Mouse (Mus musculus) MEL (cell line): ENCODE data around the gene Ccdc32. TPM values are rescaled to one million over a fixed set of nuclear protein-coding genes. Genes with fewer than 3 reads are reported as not detected.

Source experiments
- DNase-seq: peaks from one replicate; pipeline ENCODE4 v3.0.0; 2011; ENCODE audit warnings: low read depth, low spot score
- H3K27ac ChIP-seq: 2 replicates; pipeline ENCODE4 v1.5.1; 2012; ENCODE audit warnings: low read depth, mild to moderate bottlenecking, control low read depth, low read length, moderate library complexity; ENCODE audit not compliant: control insufficient read depth
- H3K27me3 ChIP-seq, 2 experiments: fragments of 150-350 bp in 1 of 2; sonication (generic) in 1 of 2; 2 replicates each; pipeline ENCODE4 v1.6.1; 2012; ENCODE audit warnings: low read length in 2 of 2, mild to moderate bottlenecking in 2 of 2, improper control_type of control experiment in 1 of 2, moderate library complexity in 1 of 2; ENCODE audit not compliant: insufficient read depth in 2 of 2, control insufficient read depth in 1 of 2
- H3K36me3 ChIP-seq, 2 experiments: 2 replicates each; pipeline ENCODE4 v1.6.1; 2012 to 2014; ENCODE audit warnings: low read length in 2 of 2, improper control_type of control experiment in 1 of 2, inconsistent platforms in 1 of 2, mild to moderate bottlenecking in 1 of 2; ENCODE audit not compliant: insufficient read depth in 2 of 2, control insufficient read depth in 1 of 2
- H3K4me1 ChIP-seq, 2 experiments: fragments of 150-350 bp in 1 of 2; sonication (generic) in 1 of 2; 2 replicates each; pipeline ENCODE4 v1.6.1; 2012; ENCODE audit warnings: low read length in 2 of 2, improper control_type of control experiment in 1 of 2, mild to moderate bottlenecking in 1 of 2; ENCODE audit not compliant: insufficient read depth in 2 of 2, control insufficient read depth in 1 of 2
- H3K4me3 ChIP-seq, 2 experiments: fragments of 150-350 bp in 1 of 2; sonication (generic) in 1 of 2; 2 replicates each; pipeline ENCODE4 v1.5.1; 2012; ENCODE audit warnings: low read depth in 2 of 2, low read length in 2 of 2, mild to moderate bottlenecking in 2 of 2, moderate library complexity in 2 of 2, control low read depth in 1 of 2, improper control_type of control experiment in 1 of 2; ENCODE audit not compliant: control insufficient read depth in 1 of 2, insufficient read depth in 1 of 2
- H3K79me2 ChIP-seq: 2 replicates; pipeline ENCODE4 v1.6.1; 2012; ENCODE audit warnings: mild to moderate bottlenecking, low read length, moderate library complexity; ENCODE audit not compliant: control insufficient read depth, poor library complexity, insufficient read depth
- H3K9ac ChIP-seq: 2 replicates; pipeline ENCODE4 v1.6.1; 2012; ENCODE audit warnings: low read depth, mild to moderate bottlenecking, control low read depth, low read length, moderate library complexity; ENCODE audit not compliant: control insufficient read depth, poor library complexity, severe bottlenecking
- H3K9me3 ChIP-seq: fragments of 150-350 bp; sonication (generic); replicated peaks from 2 replicates; pipeline ENCODE4 v1.6.1; 2012; ENCODE audit warnings: mild to moderate bottlenecking, low read length, improper control_type of control experiment, moderate library complexity; ENCODE audit not compliant: insufficient read depth
- CHD2 ChIP-seq: IDR thresholded peaks from 2 replicates; pipeline ENCODE4 v1.6.1; 2011; ENCODE audit warnings: low read length, improper control_type of control experiment
- E2F4 ChIP-seq: IDR thresholded peaks from 2 replicates; pipeline ENCODE4 v1.6.1; 2011; ENCODE audit warnings: low read depth, low read length, improper control_type of control experiment, borderline replicate concordance
- ELF1 ChIP-seq: IDR thresholded peaks from 2 replicates; pipeline ENCODE4 v1.6.1; 2014; ENCODE audit warnings: low read depth, mild to moderate bottlenecking, inconsistent platforms, low read length, improper control_type of control experiment, moderate library complexity
- EP300 ChIP-seq, 2 experiments: IDR thresholded peaks; 2 replicates each; pipeline ENCODE4 v1.6.1; 2011; ENCODE audit warnings: improper control_type of control experiment in 2 of 2, low read length in 2 of 2, low read depth in 1 of 2, mild to moderate bottlenecking in 1 of 2
- ETS1 ChIP-seq: IDR thresholded peaks from 2 replicates; pipeline ENCODE4 v1.6.1; 2012; ENCODE audit warnings: low read depth, mild to moderate bottlenecking, inconsistent platforms, low read length, improper control_type of control experiment, moderate library complexity
- HCFC1 ChIP-seq: IDR thresholded peaks from 2 replicates; pipeline ENCODE4 v1.6.1; 2012; ENCODE audit warnings: low read depth, mild to moderate bottlenecking, inconsistent platforms, low read length, improper control_type of control experiment, moderate library complexity
- KAT2A ChIP-seq: conservative IDR thresholded peaks from 2 replicates; pipeline ENCODE4 v1.6.1; 2012; ENCODE audit warnings: low read depth, low read length, improper control_type of control experiment, inconsistent platforms
- MAFK ChIP-seq: IDR thresholded peaks from 2 replicates; pipeline ENCODE4 v1.6.1; 2011; ENCODE audit warnings: low read depth, mild to moderate bottlenecking, low read length, improper control_type of control experiment, borderline replicate concordance
- MYC ChIP-seq: IDR thresholded peaks from 2 replicates; pipeline ENCODE4 v1.6.1; 2011; ENCODE audit warnings: low read depth, mild to moderate bottlenecking, low read length, improper control_type of control experiment, moderate library complexity
- NELFE ChIP-seq: IDR thresholded peaks from 2 replicates; pipeline ENCODE4 v1.6.1; 2011; ENCODE audit warnings: low read depth, low read length, improper control_type of control experiment
- NRF1 ChIP-seq: IDR thresholded peaks from 2 replicates; pipeline ENCODE4 v1.6.1; 2014; ENCODE audit warnings: low read depth, mild to moderate bottlenecking, inconsistent platforms, low read length, improper control_type of control experiment, moderate library complexity; ENCODE audit not compliant: poor library complexity, insufficient read depth, severe bottlenecking
- POLR2A ChIP-seq, 2 experiments: IDR thresholded peaks; 2 replicates each; pipeline ENCODE4 v1.6.1; 2011 to 2012; ENCODE audit warnings: low read length in 2 of 2, mild to moderate bottlenecking in 2 of 2, control low read depth in 1 of 2, improper control_type of control experiment in 1 of 2, low read depth in 1 of 2, moderate library complexity in 1 of 2; ENCODE audit not compliant: control insufficient read depth in 1 of 2, insufficient read depth in 1 of 2, poor library complexity in 1 of 2
- POLR2AphosphoS2 ChIP-seq: IDR thresholded peaks from 2 replicates; pipeline ENCODE4 v1.6.1; 2011; ENCODE audit warnings: low read length, improper control_type of control experiment
- POLR2AphosphoS5 ChIP-seq: IDR thresholded peaks from 2 replicates; pipeline ENCODE4 v1.6.1; 2012; ENCODE audit warnings: low read depth, borderline replicate concordance, mild to moderate bottlenecking, inconsistent platforms, low read length, moderate library complexity, mixed read lengths
- RAD21 ChIP-seq: IDR thresholded peaks from 2 replicates; pipeline ENCODE4 v1.6.1; 2011; ENCODE audit warnings: mild to moderate bottlenecking, low read depth, low read length, improper control_type of control experiment
- RCOR1 ChIP-seq: IDR thresholded peaks from 2 replicates; pipeline ENCODE4 v1.6.1; 2012; ENCODE audit warnings: low read depth, mild to moderate bottlenecking, inconsistent platforms, low read length, improper control_type of control experiment
- SIN3A ChIP-seq: IDR thresholded peaks from 2 replicates; pipeline ENCODE4 v1.6.1; 2012; ENCODE audit warnings: low read length, improper control_type of control experiment, inconsistent platforms
- TAL1 ChIP-seq: IDR thresholded peaks from 2 replicates; pipeline ENCODE4 v1.6.1; 2012; ENCODE audit warnings: mild to moderate bottlenecking, inconsistent platforms, low read length, moderate library complexity, mixed read lengths
- TBP ChIP-seq: IDR thresholded peaks from 2 replicates; pipeline ENCODE4 v1.8.0; 2011; ENCODE audit warnings: low read depth, low read length, improper control_type of control experiment
- UBTF ChIP-seq: IDR thresholded peaks from 2 replicates; pipeline ENCODE4 v1.6.1; 2012; ENCODE audit warnings: low read depth, mild to moderate bottlenecking, inconsistent platforms, low read length, improper control_type of control experiment, moderate library complexity, borderline replicate concordance; ENCODE audit not compliant: insufficient read depth
- ZMIZ1 ChIP-seq: IDR thresholded peaks from 2 replicates; pipeline ENCODE4 v1.6.1; 2012; ENCODE audit warnings: low read depth, mild to moderate bottlenecking, inconsistent platforms, low read length, improper control_type of control experiment, moderate library complexity
- polyA plus RNA-seq, 2 experiments: library from polyadenylated mRNA; stranded (reverse) in 1 of 2; unstranded in 1 of 2; fragments of >175 nt in 1 of 2; fragments of >200 nt in 1 of 2; gene quantifications; 2 replicates each; pipeline versions ENCODE4 v1.2.1 to v1.2.4; 2012; ENCODE audit warnings: low replicate concordance in 2 of 2, low read depth in 1 of 2; ENCODE audit not compliant: insufficient read length in 2 of 2, insufficient read depth in 1 of 2, missing spikeins in 1 of 2
- total RNA-seq: library from RNA; depleted of rRNA; stranded (reverse); fragments of 300-350 nt; gene quantifications from 2 replicates; pipeline ENCODE4 v1.2.3, GENCODE M21; 2012

Ccdc32 gene
- total and polyA plus RNA-seq, 3 experiments = 15.0 to 18.7 TPM; not detected in 1

DNA sequence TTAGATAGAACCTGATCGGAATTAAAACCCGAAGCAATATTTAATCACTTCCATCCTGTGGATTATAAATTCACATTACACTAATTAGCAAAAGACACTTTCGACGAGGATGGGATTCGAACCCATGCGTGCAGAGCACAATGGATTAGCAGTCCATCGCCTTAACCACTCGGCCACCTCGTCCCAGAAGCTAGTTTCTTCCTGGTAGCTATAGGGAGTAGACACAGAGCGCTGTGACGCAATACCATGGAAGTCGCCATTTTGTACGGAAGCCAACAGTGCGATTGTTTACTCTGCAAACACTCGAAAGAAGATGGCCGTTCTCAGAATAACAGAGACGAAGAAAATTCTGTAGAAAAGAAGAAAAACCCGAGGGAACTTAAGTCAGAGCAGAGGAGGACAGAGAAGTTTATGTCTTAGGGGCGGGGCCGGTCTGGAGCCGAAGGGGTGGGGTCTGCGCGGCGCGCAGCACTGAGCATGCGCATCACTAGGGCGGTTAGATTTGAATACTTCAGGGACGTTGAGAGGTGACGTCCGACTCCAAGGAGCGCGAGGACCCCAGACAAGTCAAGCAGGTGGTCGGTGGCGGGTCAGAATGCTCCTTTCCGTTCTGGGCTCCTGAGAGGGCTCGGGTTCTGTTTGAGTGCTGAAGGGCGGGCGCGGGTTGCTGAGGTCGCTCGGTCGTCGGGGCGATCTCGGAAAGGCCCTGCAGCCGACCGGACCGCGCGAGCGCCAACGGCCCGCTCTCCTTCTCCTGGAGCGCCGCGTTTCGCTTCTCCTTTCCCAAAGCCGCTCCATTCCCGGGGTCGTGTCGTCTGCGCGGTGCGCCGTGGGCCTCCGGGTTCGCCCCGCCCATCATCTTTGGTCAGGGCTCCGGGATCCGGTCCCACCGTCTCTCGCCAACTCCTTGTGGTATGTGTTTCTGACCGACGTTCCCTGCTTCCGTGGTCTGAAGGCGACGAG lies 17.7 kb upstream of the Ccdc32 start, which contains the start of gene Knl1:
Gene Knl1, plus strand, starts transcription at position 471 of the 963 bp plus-strand sequence.
- no peaks in the 10 kb centered on the region for H3K9me3 ChIP-seq
- H3K27me3 ChIP-seq = no peaks in the 10 kb centered on the region
- peak; percentile 95 for DNase-seq
- peaks cover 5 to 11% of the 10 kb centered on the region in 2 experiments for H3K4me1 ChIP-seq
- H3K79me2 ChIP-seq = peaks cover 41% of the 10 kb centered on the region
- peak; percentile 85 for TF ChIP-seq HCFC1
- peak; percentile 64; the same call in 1 of the 2 replicates for TF ChIP-seq ZMIZ1
- no peak for TF ChIP-seq UBTF
- TF ChIP-seq RCOR1 = no peak
- peak; percentile 66 for TF ChIP-seq MYC
- no peak for TF ChIP-seq RAD21
- no peak for TF ChIP-seq TAL1
- TF ChIP-seq SIN3A = peak; percentile 67
- TF ChIP-seq KAT2A = peak; percentile 70; the same call in 1 of the 2 replicates
- TF ChIP-seq POLR2AphosphoS2 = peak; percentile 79
- TF ChIP-seq ETS1 = peak; percentile 8; the same call in 1 of the 2 replicates
- peak; percentile 65; the same call in 1 of the 2 replicates for TF ChIP-seq POLR2AphosphoS5
- peak; percentile 99 for TF ChIP-seq TBP
- TF ChIP-seq ELF1 = peak; percentile 83
- peak; percentile 93 for TF ChIP-seq NELFE
- TF ChIP-seq EP300 (IDR thresholded peaks at IDR 0.05; ENCODE audit: low read depth in 1 of 2, low read length in 2 of 2) = peak in 1 of 2 experiments; percentile 4; a peak in 1 of 4 replicates
- no peak for TF ChIP-seq CHD2
- peak; percentile 83 for TF ChIP-seq NRF1
- TF ChIP-seq MAFK = peak; percentile 98
- TF ChIP-seq E2F4 = peak; percentile 82; the same call in 1 of the 2 replicates
- peak; percentile 27 to 85; a peak in 3 of 4 replicates for TF ChIP-seq POLR2A (IDR thresholded peaks at IDR 0.05; ENCODE audit: control insufficient read depth in 1 of 2, insufficient read depth in 1 of 2, low read depth in 1 of 2, low read length in 2 of 2, poor library complexity in 1 of 2)
- H3K4me3 ChIP-seq = peak within 1 kb of the TSS; percentile 90 to 94
- peak within 1 kb of the TSS; percentile 97 for H3K27ac ChIP-seq
- peaks cover 0 to 18% of the 10 kb centered on the region in 2 experiments; a peak in 2 of 4 replicates for H3K36me3 ChIP-seq
- H3K9ac ChIP-seq = peak within 1 kb of the TSS; percentile 100
